Mouse (Mus musculus) neural tube, embryonic 15.5 days (tissue): Measurements from ENCODE around the gene Fam114a1. TPM values are rescaled to one million over a fixed set of nuclear protein-coding genes. Genes with fewer than 3 reads are reported as not detected.

Experiments
- ATAC-seq: fragments of 200-750 bp; cut with Nextera tagmentation; 2 replicates; pipeline ENCODE4 v1.8.0; 2017; ENCODE audit warnings: mild to moderate bottlenecking, moderate TSS enrichment, moderate library complexity; ENCODE audit not compliant: low FRiP score
- H3K27ac ChIP-seq: fragments of 300-500 bp; sonication (generic); replicated peaks from 2 replicates; pipeline ENCODE4 v1.5.1; 2015; ENCODE audit warnings: mild to moderate bottlenecking, inconsistent platforms
- H3K27me3 ChIP-seq: fragments of 300-500 bp; sonication (generic); replicated peaks from 2 replicates; pipeline ENCODE4 v1.6.1; 2015; ENCODE audit warnings: inconsistent platforms
- H3K36me3 ChIP-seq: fragments of 300-500 bp; sonication (generic); 2 replicates; pipeline ENCODE4 v1.6.1; 2015; ENCODE audit warnings: inconsistent platforms
- H3K4me1 ChIP-seq: fragments of 300-500 bp; sonication (generic); 2 replicates; pipeline ENCODE4 v1.6.1; 2015; ENCODE audit warnings: inconsistent platforms
- H3K4me2 ChIP-seq: fragments of 300-500 bp; sonication (generic); 2 replicates; pipeline ENCODE4 v1.6.1; 2015; ENCODE audit warnings: inconsistent platforms, mild to moderate bottlenecking, moderate library complexity
- H3K4me3 ChIP-seq: fragments of 300-500 bp; sonication (generic); replicated peaks from 2 replicates; pipeline ENCODE4 v1.5.1; 2015; ENCODE audit warnings: mild to moderate bottlenecking, inconsistent platforms
- H3K9ac ChIP-seq: fragments of 300-500 bp; sonication (generic); replicated peaks from 2 replicates; pipeline ENCODE4 v1.6.1; 2015; ENCODE audit warnings: mild to moderate bottlenecking, inconsistent platforms
- H3K9me3 ChIP-seq: fragments of 300-500 bp; sonication (generic); replicated peaks from 2 replicates; pipeline ENCODE4 v1.6.1; 2016; ENCODE audit warnings: inconsistent platforms
- WGBS: fragments of 180-500 bp; shearing (Covaris S2); methylation state at CpG from one replicate; pipeline ENCODE4 v1.1.7; 2015; ENCODE audit warnings: mixed read lengths; 5-methylcytosine and 5-hydroxymethylcytosine counted together
- polyA plus RNA-seq: library from polyadenylated mRNA; unstranded; fragments of >200 nt; fragmentation: Nextera tagmentation; extraction: Ambion mirVana; gene quantifications from 2 replicates; pipeline ENCODE4 v1.2.1, GENCODE M21; 2015

Gene Fam114a1
- polyA plus RNA-seq, 1 experiment from 2014 or later, result 10.9 TPM

DNA sequence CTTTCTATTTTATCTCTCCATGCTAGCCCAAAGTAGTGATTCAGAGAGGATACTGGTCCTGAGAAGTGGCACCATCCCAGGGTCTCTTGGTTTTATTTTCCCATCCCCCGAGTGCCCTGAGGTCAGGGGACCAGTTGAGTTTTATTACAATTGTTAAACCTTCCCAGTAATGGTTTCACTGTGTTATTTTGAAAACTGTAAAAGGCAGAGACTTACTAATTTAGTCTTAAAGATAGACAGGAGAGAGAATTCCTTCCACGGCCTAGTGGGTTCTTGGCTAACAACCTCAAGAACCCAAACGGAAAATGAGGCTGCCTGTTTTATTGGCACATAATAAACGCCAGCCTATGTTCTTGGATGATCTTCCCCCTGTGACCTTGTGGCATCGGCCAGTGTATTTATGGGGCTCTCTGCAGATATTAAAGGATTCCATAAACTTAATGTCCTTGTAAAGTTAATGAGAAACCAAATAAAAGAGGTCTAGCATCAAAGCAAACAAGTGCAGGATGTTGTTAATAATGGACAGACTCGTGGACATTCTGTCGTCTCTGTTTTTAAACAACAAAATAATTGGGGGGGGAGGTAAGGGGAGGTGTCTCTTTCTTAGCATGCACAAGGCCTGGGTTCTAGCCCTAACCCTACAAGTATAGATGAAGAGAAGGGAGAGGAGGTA lies 42.2 kb downstream of the Fam114a1 start:
- no peaks in the 10 kb centered on the region for H3K9me3 ChIP-seq
- H3K27ac ChIP-seq, result no peak overlapping the region
- H3K4me1 ChIP-seq, result no peaks in the 10 kb centered on the region
- ATAC-seq, result no peak
- no peaks in the 10 kb centered on the region for H3K27me3 ChIP-seq
- H3K4me3 ChIP-seq, result no peak overlapping the region
- no peak overlapping the region for H3K4me2 ChIP-seq
- no peaks in the 10 kb centered on the region for H3K36me3 ChIP-seq
- H3K9ac ChIP-seq, result no peak overlapping the region
- WGBS, result 32% methylated on average over 7 of the region's 7 CpGs

DNA sequence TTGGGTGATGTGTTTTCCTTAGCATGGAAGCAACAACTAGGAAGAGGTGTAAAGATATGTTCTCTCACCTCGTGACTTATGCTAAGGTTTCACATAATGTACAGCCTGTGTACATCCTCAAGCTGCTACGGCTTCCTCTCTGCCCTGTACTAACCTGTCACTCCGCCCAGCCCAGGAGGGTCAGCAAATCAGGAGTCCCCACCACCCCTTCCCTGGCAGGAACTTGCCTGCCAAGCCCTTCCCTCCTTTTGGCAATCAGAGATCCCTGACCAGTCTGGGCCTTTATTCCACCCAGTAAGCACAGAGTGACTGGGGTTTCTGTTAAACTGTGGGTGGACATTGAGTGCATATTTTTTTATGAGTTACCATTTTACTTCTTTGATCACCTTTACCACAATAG lies 45.6 kb downstream of the Fam114a1 start:
- ATAC-seq, result no peak
- Histone ChIP-seq H3K27ac (no peak overlapping the region), H3K9ac (no peak overlapping the region), H3K36me3 (no peaks in the 10 kb centered on the region), H3K4me1 (peaks cover 10% of the 10 kb centered on the region), H3K9me3 (no peaks in the 10 kb centered on the region), H3K27me3 (no peaks in the 10 kb centered on the region), H3K4me2 (no peak overlapping the region), H3K4me3 (no peak overlapping the region)
- 88% methylated on average over 3 of the region's 3 CpGs for WGBS

DNA sequence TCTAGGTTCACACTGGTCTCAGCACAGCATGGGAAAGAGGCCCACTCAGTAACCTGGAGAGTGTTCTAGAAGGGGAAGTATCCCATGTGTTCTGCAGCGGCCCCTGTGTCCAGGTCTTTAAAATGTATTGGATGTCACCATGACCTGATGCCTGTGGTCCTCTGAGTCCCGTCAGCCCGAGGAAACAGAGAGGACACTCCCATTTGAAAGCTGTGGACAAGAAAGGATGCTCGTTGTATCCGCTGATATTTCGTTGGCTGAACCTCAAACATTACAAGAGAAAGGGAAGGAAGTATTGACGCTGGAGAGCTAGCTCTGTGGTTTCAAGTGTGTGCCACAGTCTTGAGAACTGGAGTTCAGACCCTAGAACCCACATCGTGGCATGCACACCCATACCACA lies 49.2 kb downstream of the Fam114a1 start:
- H3K27ac ChIP-seq, result no peak overlapping the region
- H3K36me3 ChIP-seq, result no peaks in the 10 kb centered on the region

DNA sequence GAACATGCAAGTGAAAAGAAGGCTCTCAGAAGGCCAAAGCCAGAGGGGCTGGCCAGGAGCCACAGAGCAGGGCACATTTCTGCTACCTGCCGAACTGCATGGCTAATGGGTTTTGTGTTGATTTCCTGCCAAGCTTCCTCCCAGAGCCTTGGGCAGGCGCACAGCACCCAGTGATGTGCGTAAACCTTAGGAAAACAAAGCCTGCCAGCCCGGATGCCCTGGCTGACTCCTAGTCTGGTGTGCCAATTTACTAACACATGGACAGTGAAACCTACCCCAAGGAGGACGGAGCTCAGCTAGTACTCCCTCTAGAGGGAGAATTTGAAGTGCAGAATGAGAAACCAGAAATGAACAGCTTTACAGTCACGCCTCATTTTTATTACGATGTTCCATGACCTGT lies 50.0 kb downstream of the Fam114a1 start:
- H3K36me3 ChIP-seq, result no peaks in the 10 kb centered on the region
- 32% methylated on average over 7 of the region's 7 CpGs for WGBS
- peaks cover 10% of the 10 kb centered on the region for H3K4me1 ChIP-seq
- H3K27ac ChIP-seq, result peak overlapping the region; percentile 2; the same call in 1 of the 2 replicates
- peak; percentile 49; the same call in 1 of the 2 replicates for ATAC-seq
- H3K4me3 ChIP-seq, result no peak overlapping the region
- H3K27me3 ChIP-seq, result no peaks in the 10 kb centered on the region
- no peak overlapping the region; the same call in 1 of the 2 replicates for H3K9ac ChIP-seq
- H3K9me3 ChIP-seq, result no peaks in the 10 kb centered on the region
- no peak overlapping the region for H3K4me2 ChIP-seq

More for the DNA sequence above, 49.2 kb downstream of the Fam114a1 start:
- H3K27me3 ChIP-seq, result no peaks in the 10 kb centered on the region
- no peak overlapping the region for H3K4me3 ChIP-seq
- H3K4me2 ChIP-seq, result no peak overlapping the region
- H3K4me1 ChIP-seq, result peaks cover 10% of the 10 kb centered on the region
- H3K9ac ChIP-seq, result no peak overlapping the region
- no peaks in the 10 kb centered on the region for H3K9me3 ChIP-seq
- ATAC-seq, result no peak
- WGBS, result 84% methylated on average over 8 of the region's 8 CpGs

DNA sequence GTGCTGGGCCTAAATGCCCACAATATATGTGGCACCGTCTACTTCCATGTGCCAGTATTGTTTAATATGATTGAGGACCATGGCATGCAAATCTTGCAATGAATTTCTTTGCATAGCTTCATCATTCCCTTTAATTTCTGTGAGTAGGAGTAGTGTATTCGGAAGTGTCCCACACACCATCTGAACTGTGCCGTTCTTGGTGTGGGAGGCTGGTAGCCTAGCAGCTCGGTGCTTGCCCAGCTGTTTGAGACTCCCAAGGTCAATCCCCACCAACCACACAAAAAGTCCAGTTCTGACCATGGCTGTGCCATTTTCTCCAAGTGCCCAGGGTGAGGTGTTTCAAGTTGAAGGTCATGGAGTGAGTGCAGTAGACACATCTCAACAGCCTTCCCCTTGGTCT lies 52.1 kb downstream of the Fam114a1 start:
- H3K4me3 ChIP-seq, result no peak overlapping the region
- H3K9ac ChIP-seq, result no peak overlapping the region
- no peaks in the 10 kb centered on the region for H3K27me3 ChIP-seq
- H3K9me3 ChIP-seq, result no peaks in the 10 kb centered on the region
- no peak overlapping the region for H3K27ac ChIP-seq
- no peak overlapping the region for H3K4me2 ChIP-seq
- no peaks in the 10 kb centered on the region for H3K36me3 ChIP-seq
- peaks cover 17% of the 10 kb centered on the region for H3K4me1 ChIP-seq
- WGBS, result 97% methylated on average over 4 of the region's 4 CpGs
- no peak for ATAC-seq

DNA sequence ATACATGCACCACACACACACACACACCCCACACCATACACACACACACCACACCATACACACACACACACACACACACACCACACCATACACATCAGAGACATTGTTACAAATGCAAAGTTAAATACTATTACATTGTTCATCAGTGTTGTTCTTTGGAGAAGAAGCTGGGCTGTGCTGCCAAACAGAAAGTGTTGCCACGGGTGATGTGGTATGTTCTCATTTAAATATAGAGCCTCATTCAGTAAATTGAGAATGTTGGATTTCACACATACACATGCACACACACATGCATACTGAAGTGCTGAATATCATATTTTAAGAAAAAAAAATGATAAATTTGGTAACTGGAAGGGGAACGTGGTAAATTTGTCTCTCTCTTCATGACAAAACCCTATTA lies 54.8 kb downstream of the Fam114a1 start:
- H3K4me3 ChIP-seq, result no peak overlapping the region
- H3K27ac ChIP-seq, result no peak overlapping the region
- H3K9ac ChIP-seq, result no peak overlapping the region
- peaks cover 22% of the 10 kb centered on the region for H3K4me1 ChIP-seq
- no peak for ATAC-seq
- H3K4me2 ChIP-seq, result no peak overlapping the region
- H3K27me3 ChIP-seq, result no peaks in the 10 kb centered on the region
- 61% methylated on average over 2 of the region's 2 CpGs for WGBS
- H3K9me3 ChIP-seq, result no peaks in the 10 kb centered on the region
- H3K36me3 ChIP-seq, result no peaks in the 10 kb centered on the region

DNA sequence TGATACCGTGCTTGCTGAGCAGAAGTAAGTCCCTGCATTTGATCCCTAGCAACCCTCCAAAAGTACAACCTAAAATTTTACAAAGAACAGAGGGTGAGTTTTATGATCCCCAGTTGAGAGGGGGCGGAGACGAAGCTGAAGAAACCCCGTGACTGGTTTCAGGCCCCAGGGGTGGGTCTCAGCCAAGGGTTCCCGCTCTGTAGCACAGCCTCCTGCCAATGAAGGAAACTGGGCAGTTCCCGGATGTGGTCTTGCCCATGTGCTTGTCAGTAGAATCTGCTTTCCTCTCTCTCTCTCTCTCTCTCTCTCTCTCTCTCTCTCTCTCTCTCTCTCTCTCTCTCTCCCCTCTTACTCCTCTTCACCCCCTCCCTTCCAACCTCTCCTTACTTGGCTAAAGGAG lies 56.0 kb downstream of the Fam114a1 start:
- Histone ChIP-seq H3K27me3 (no peaks in the 10 kb centered on the region), H3K9me3 (no peaks in the 10 kb centered on the region), H3K4me2 (no peak overlapping the region), H3K27ac (no peak overlapping the region), H3K4me3 (no peak overlapping the region), H3K4me1 (peaks cover 16% of the 10 kb centered on the region), H3K36me3 (no peaks in the 10 kb centered on the region), H3K9ac (no peak overlapping the region)
- 41% methylated on average over 6 of the region's 6 CpGs for WGBS
- ATAC-seq, result no peak

DNA sequence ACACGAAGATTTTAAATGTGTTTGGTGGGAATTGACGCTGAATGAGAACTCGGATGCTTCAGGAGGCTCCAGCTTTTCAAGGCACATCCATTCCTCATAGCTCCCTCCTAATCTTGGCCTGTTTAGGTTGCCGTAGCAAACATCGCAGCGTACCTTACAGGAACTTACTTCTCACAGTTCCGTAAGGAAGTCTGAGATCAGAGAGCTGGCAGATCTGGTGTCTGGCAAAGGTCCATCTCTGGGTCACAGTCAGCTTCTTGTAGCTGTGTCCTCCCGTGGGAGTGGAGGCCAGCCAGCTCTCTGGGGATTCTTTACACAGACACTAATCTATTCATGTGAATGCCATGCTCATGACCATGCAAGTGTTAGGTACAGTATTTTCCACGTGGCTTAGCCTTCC lies 56.9 kb downstream of the Fam114a1 start:
- 70% methylated on average over 9 of the region's 9 CpGs for WGBS
- H3K27ac ChIP-seq, result no peak overlapping the region
- ATAC-seq, result no peak
- peaks cover 16% of the 10 kb centered on the region for H3K4me1 ChIP-seq
- no peaks in the 10 kb centered on the region for H3K9me3 ChIP-seq
- H3K9ac ChIP-seq, result no peak overlapping the region
- no peak overlapping the region for H3K4me3 ChIP-seq
- no peaks in the 10 kb centered on the region for H3K36me3 ChIP-seq
- no peak overlapping the region for H3K4me2 ChIP-seq
- H3K27me3 ChIP-seq, result no peaks in the 10 kb centered on the region

DNA sequence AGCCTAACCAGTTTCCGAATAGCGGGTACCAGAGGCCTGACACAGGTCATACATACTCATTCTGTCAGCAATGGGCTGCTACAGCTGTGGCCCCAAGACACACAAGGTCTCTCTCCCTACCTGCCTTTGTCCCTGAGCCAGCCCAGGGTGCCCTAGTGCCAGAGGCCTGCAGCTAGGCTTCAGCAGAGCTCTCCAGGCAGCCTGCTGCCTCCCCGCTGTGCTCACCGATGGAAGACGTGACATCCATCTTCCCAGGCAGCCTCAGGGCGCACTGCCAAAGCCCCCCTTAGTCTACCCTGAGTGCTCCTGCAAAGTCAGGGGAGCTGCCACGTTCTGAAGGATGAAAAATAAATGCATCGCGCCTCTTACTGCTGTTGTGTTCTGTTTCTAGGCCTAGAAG lies 58.1 kb downstream of the Fam114a1 start:
- Histone ChIP-seq H3K9me3 (no peaks in the 10 kb centered on the region), H3K4me1 (peaks cover 16% of the 10 kb centered on the region), H3K9ac (0 out of 2 replicates have a peak overlapping the region, but pooled peaks have one; percentile 14), H3K27me3 (no peaks in the 10 kb centered on the region), H3K36me3 (no peaks in the 10 kb centered on the region), H3K27ac (peak overlapping the region; percentile 65), H3K4me3 (no peak overlapping the region), H3K4me2 (peak overlapping the region; percentile 9; the same call in 1 of the 2 replicates)
- ATAC-seq, result peak; percentile 66
- 31% methylated on average over 9 of the region's 9 CpGs for WGBS

DNA sequence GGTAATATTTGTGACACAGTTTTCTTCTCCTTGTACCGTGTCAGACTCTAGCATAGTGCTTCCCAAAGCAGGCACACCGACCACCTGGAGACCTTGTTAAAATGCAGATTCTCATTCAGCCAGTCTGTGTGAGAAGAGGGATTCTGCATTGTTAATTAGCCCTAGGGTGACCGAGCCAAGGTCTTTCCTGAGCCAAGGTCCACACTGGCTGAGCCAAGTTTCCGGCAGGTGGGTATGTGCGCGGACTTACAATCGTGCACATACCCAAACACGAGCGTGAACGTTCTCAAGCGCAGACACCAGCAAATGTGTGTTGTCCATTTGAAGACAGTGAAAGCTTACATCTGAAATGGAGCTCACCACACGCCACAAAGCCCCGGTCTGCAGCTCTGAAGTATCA lies 66.7 kb downstream of the Fam114a1 start:
- Histone ChIP-seq H3K4me2 (0 out of 2 replicates have a peak overlapping the region, but pooled peaks have one; percentile 11), H3K27ac (peak overlapping the region; percentile 62), H3K4me1 (peaks cover 22% of the 10 kb centered on the region), H3K4me3 (no peak overlapping the region), H3K36me3 (no peaks in the 10 kb centered on the region), H3K27me3 (no peaks in the 10 kb centered on the region), H3K9ac (no peak overlapping the region), H3K9me3 (no peaks in the 10 kb centered on the region)
- ATAC-seq, result peak; percentile 58
- 45% methylated on average over 13 of the region's 13 CpGs for WGBS

DNA sequence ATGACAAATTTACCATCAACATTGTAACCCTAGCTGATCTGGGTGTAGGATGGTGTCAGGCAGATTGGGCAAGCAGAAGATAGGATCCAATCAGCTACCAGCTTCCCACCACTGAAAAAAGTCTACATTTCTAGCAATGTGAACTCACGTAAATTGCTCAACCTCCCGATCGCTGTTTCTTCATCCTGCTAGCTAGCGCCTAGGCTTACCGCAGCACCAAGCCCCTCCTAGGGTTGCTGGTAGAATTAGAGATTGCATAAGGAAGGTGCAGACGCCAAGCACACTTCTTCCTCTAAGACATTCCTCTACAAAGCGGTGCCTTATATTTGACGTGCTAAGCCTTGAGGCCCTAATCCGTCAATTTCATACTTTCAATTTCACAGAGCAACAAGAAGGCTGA lies 68.4 kb downstream of the Fam114a1 start:
- no peaks in the 10 kb centered on the region for H3K36me3 ChIP-seq
- peaks cover 22% of the 10 kb centered on the region for H3K4me1 ChIP-seq
- H3K4me3 ChIP-seq, result no peak overlapping the region
- H3K9ac ChIP-seq, result no peak overlapping the region
- WGBS, result 79% methylated on average over 9 of the region's 9 CpGs
- H3K27ac ChIP-seq, result no peak overlapping the region
- ATAC-seq, result no peak
- H3K9me3 ChIP-seq, result no peaks in the 10 kb centered on the region
- H3K4me2 ChIP-seq, result no peak overlapping the region
- H3K27me3 ChIP-seq, result no peaks in the 10 kb centered on the region

DNA sequence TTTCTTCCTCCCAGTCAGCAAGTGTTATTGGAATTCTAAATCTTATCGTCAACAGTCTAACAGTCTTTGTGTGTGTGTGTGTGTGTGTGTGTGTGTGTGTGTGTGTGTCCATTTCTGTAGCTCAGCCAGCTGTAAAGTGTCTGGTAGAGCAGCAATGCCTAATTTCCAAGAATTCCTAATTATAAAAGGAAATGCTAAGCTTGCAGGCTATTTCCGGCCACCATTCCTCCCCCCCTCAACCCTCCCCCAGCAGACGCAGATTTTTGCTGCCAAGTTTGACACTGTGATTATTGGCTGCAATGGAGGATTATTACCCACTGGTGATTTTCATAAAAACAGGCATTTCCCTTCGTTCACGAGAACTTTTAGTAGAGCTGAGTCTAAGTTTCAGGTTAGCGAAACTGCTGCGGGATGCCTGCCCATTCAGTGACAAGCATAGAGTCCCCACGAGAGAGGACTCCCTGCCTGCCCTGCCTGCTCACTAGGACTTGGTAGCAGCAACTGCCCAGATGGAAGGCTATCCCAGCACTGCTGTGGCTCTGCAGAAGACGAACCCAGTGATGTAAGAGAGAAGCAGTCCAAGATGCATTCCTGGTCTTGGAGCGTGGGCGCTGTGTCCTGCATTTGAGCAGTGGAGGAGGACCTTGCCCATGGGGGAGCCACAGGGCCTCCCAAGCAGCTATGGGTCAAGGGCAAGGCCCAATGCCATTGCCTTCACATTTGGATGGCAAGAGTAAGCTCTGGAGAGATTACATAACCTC lies 69.1 kb downstream of the Fam114a1 start:
- no peak overlapping the region for H3K9ac ChIP-seq
- WGBS, result 74% methylated on average over 11 of the region's 11 CpGs

More for the DNA sequence above, 69.1 kb downstream of the Fam114a1 start:
- no peak overlapping the region for H3K27ac ChIP-seq
- peaks cover 22% of the 10 kb centered on the region for H3K4me1 ChIP-seq
- no peak overlapping the region for H3K4me2 ChIP-seq
- ATAC-seq, result no peak
- H3K9me3 ChIP-seq, result no peaks in the 10 kb centered on the region
- H3K4me3 ChIP-seq, result no peak overlapping the region
- H3K36me3 ChIP-seq, result no peaks in the 10 kb centered on the region
- no peaks in the 10 kb centered on the region for H3K27me3 ChIP-seq
